Mouse (Mus musculus) ES-Bruce4 (cell line): ENCODE measurements at regions not wholly inside any gene's neighbourhood (a gene's known extent, or its start where the extent isn't known, plus 50 kb on each side); places are given as distances from the start of the nearest gene placed in this dataset.

Experiments
- H3K27ac ChIP-seq: 2 replicates; pipeline ENCODE4 v1.5.1; 2012; ENCODE audit warnings: low read length, inconsistent platforms; ENCODE audit not compliant: insufficient read depth
- H3K27me3 ChIP-seq: 2 replicates; pipeline ENCODE4 v1.6.1; 2012; ENCODE audit warnings: mild to moderate bottlenecking, low read length, inconsistent platforms; ENCODE audit not compliant: control insufficient read depth, poor library complexity, insufficient read depth, severe bottlenecking
- H3K36me3 ChIP-seq: 2 replicates; pipeline ENCODE4 v1.6.1; 2012; ENCODE audit warnings: inconsistent platforms, mild to moderate bottlenecking, low read length, moderate library complexity; ENCODE audit not compliant: control insufficient read depth, poor library complexity, insufficient read depth, severe bottlenecking
- H3K4me1 ChIP-seq: one replicate; pipeline ENCODE4 v1.8.1; 2011; ENCODE audit warnings: low read length; ENCODE audit not compliant: control insufficient read depth, insufficient read depth
- H3K4me3 ChIP-seq: 2 replicates; pipeline ENCODE4 v1.5.1; 2011; ENCODE audit warnings: low read depth, mild to moderate bottlenecking, low read length
- H3K9ac ChIP-seq: 2 replicates; pipeline ENCODE4 v1.6.1; 2012; ENCODE audit warnings: low read depth, mild to moderate bottlenecking, inconsistent platforms; ENCODE audit not compliant: poor library complexity, severe bottlenecking
- H3K9me3 ChIP-seq: replicated peaks from 2 replicates; pipeline ENCODE4 v1.6.1; 2012; ENCODE audit warnings: mild to moderate bottlenecking, low read length, inconsistent platforms; ENCODE audit not compliant: control insufficient read depth, poor library complexity, insufficient read depth, severe bottlenecking
- CTCF ChIP-seq: IDR thresholded peaks from one replicate; pipeline ENCODE4 v1.8.1; 2011; ENCODE audit warnings: low read depth, low read length
- EP300 ChIP-seq: IDR thresholded peaks from 2 replicates; pipeline ENCODE4 v1.6.1; 2011; ENCODE audit warnings: low read depth, low read length; ENCODE audit not compliant: insufficient read depth
- POLR2A ChIP-seq: IDR thresholded peaks from one replicate; pipeline ENCODE4 v1.8.1; 2011; ENCODE audit warnings: low read length; ENCODE audit not compliant: insufficient read depth

DNA sequence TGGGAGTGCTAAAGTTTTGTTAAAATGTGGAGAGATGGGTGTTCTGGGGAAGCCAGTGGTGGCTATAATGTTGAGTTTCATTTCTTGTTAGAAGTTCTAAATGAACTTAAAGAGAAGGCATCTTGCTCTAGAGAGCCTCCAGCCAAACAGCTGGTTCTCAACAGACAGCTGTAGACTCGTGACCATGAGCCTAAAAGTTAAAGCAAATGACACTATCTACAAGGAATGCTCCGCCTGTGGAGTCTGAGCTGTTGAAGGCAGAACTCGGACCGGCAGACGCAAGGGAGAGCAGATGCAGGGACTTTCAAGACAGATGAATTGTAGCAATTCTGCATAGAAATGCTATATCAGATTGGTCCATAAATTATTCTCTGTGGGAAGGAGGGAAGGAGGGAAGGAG is 114.1 kb upstream of the Fn1 start:
- Histone ChIP-seq H3K9ac (no peak overlapping the region), H3K4me1 (no peaks in the 10 kb centered on the region)
- TF ChIP-seq CTCF (no peak), POLR2A (no peak), EP300 (no peak)

DNA sequence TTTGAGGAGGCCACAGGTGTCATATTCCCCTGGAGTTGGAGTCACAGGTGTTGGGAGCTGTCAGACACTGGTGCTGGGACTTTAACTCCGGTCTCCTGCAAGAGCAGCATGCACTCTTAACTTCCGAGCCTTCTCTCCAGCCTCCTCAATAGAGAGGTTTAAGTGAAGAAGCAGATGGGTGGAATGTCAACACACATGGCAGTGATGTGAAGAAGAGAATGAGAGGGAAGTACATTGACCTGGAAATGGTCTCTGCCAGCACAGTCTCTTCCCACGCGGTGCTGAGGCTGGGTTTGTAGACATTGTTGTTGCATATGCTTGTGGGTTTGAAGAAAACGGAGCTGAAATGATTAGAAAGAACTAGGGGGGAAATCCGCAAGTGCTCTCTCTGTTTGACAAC is 112.0 kb upstream of the Fn1 start:
- Histone ChIP-seq H3K9ac (no peak overlapping the region), H3K4me1 (no peaks in the 10 kb centered on the region), H3K4me3 (no peak overlapping the region), H3K27me3 (no peaks in the 10 kb centered on the region), H3K9me3 (no peaks in the 10 kb centered on the region), H3K36me3 (no peaks in the 10 kb centered on the region), H3K27ac (no peak overlapping the region)
- no peak for TF ChIP-seq EP300
- TF ChIP-seq CTCF = no peak
- TF ChIP-seq POLR2A = no peak

More for the DNA sequence above, 114.1 kb upstream of the Fn1 start:
- no peaks in the 10 kb centered on the region for H3K9me3 ChIP-seq
- H3K27me3 ChIP-seq = no peaks in the 10 kb centered on the region
- H3K27ac ChIP-seq = no peak overlapping the region
- H3K36me3 ChIP-seq = no peaks in the 10 kb centered on the region
- no peak overlapping the region for H3K4me3 ChIP-seq

DNA sequence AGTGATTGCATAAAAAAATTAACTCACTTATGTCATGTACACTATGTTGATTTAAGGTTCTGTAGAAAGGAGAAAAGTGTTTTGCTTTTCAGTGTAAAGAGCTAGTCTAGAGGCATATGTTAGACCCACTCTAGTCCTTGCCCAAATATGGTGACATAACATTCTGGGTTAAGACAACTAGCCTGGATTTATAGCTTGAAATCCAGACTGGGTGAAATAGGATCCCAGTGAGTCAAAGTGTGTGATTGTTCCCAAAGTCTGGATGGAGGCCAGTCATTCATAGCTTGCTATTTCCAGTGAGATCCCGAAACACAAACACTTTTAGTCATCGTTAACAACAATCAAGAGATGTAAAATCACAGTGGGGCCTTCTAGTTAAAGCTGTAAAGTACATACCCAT is 110.5 kb upstream of the Fn1 start:
- no peak overlapping the region for H3K27ac ChIP-seq
- H3K36me3 ChIP-seq = no peaks in the 10 kb centered on the region
- no peaks in the 10 kb centered on the region for H3K9me3 ChIP-seq
- no peaks in the 10 kb centered on the region for H3K27me3 ChIP-seq
- no peak overlapping the region for H3K4me3 ChIP-seq
- TF ChIP-seq EP300 = no peak
- no peak for TF ChIP-seq POLR2A
- TF ChIP-seq CTCF = no peak
- H3K9ac ChIP-seq = no peak overlapping the region
- H3K4me1 ChIP-seq = no peaks in the 10 kb centered on the region

DNA sequence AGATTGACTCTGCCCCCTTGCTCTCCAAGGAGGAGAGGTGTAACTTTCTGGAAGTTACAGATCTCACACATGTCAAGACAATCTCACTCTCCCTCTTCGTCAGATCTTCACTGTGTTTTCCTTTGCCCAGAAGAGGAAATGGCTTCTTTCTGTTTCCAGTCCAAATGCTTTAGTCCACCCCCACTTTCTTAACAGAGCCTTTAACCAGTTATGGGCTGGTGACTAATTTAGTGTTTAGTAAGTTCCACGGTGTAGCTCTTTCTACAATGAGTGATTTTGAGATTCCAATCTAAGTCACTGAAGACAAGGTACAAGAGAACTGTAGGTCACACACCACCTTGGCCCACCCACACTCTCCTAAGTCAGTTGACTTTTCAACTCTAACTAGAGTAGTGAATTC is 107.3 kb upstream of the Fn1 start:
- TF ChIP-seq POLR2A (no peak), EP300 (no peak), CTCF (no peak)
- H3K9me3 ChIP-seq = no peaks in the 10 kb centered on the region
- H3K4me1 ChIP-seq = no peaks in the 10 kb centered on the region
- H3K4me3 ChIP-seq = no peak overlapping the region
- no peaks in the 10 kb centered on the region for H3K27me3 ChIP-seq
- H3K36me3 ChIP-seq = no peaks in the 10 kb centered on the region
- H3K9ac ChIP-seq = no peak overlapping the region
- H3K27ac ChIP-seq = no peak overlapping the region

DNA sequence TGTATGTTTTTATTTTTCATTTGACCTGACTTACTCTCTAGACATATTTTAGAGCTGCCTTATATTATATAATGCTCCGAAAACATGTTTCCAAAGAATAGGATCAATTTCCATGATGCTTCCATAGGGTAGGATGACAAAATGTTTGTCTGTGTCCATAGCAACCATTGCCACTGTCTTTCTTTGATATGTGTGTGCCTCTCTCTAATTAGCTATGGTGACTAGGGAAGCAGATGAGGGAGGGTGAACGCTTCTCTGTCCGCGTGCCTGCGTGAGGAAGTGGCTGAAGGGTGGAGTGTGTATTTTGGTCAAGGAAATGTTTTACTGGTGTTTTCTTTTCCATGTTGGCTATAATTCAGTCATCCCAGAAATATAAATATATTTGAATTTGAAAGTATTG is 104.2 kb upstream of the Fn1 start:
- H3K4me1 ChIP-seq = no peaks in the 10 kb centered on the region
- H3K9me3 ChIP-seq = no peaks in the 10 kb centered on the region
- no peak overlapping the region for H3K4me3 ChIP-seq
- no peak overlapping the region for H3K9ac ChIP-seq
- no peak overlapping the region for H3K27ac ChIP-seq
- no peaks in the 10 kb centered on the region for H3K36me3 ChIP-seq
- TF ChIP-seq POLR2A (no peak), EP300 (no peak), CTCF (no peak)
- no peaks in the 10 kb centered on the region for H3K27me3 ChIP-seq

DNA sequence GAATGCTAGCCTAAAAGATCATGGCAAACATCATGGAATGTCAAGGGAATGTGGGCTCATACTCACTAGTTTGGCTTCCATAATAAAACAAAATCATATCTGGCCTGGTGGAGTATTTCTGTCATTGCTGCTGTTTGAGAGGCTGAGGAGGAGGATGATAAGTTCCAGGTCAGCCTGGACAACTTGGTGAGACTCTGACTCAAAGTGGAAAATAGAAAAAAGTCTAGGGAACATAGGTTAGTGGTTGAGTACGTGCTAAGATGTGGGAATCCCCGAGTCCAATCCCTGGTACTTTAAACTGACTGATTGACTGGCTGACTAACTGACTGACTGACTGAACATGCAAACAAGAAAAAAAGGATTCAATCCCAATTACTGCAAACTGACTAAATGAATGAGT is 103.2 kb upstream of the Fn1 start:
- Histone ChIP-seq H3K4me3 (no peak overlapping the region), H3K27me3 (no peaks in the 10 kb centered on the region), H3K27ac (no peak overlapping the region), H3K36me3 (no peaks in the 10 kb centered on the region), H3K4me1 (no peaks in the 10 kb centered on the region), H3K9me3 (no peaks in the 10 kb centered on the region), H3K9ac (no peak overlapping the region)
- no peak for TF ChIP-seq POLR2A
- TF ChIP-seq CTCF = no peak
- no peak for TF ChIP-seq EP300
